Mouse (Mus musculus): ENCODE results near the gene Gm36210. TPM values are rescaled to one million over a fixed set of nuclear protein-coding genes. Genes with fewer than 3 reads are reported as not detected.
A peak's percentile ranks its signal among the peaks of the same experiment; 100 is the strongest.

Gene Gm36210
- polyA plus RNA-seq, 1 experiment from 2014 or later: not detected

DNA sequence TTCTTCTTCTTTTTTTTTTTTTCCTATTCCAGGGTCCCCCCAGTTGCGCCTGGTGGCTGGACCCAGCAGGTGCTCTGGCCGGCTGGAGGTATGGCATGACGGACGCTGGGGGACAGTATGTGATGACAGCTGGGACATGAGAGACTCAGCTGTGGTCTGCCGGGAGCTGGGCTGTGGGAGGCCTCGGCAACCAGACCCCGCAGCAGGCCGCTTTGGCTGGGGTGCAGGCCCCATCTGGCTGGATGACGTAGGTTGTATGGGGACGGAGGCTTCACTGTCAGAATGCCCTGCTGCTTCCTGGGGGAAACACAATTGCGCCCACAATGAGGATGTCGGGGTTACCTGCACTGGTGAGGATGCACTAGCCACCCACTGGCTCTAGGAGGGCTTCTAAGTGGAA lies 26.8 kb upstream of the Gm36210 start:
- H3K9me3 ChIP-seq (ENCODE audit: low read length): 0 out of 2 replicates have a peak, but pooled peaks cover 3% of the 10 kb centered on the region
- no peak for ATAC-seq

DNA sequence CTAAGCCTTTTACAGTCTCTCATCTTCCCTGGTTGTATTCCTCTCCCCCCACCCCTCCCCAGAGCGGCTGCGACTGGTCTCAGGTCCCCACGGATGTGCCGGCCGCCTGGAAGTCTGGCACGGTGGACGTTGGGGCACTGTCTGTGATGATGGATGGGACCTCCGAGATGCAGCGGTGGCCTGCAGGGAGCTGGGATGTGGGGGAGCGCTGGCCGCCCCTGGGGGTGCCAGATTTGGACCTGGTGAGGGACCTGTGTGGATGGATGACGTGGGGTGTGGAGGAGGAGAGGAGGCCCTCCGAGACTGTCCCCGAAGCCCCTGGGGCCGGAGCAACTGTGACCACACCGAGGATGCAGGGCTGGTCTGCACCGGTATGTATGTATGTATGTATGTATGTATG lies 22.0 kb upstream of the Gm36210 start:
- H3K9ac ChIP-seq (replicated peaks; ENCODE audit: low read depth): no peak overlapping the region
- H3K4me1 ChIP-seq (ENCODE audit: insufficient read depth, low read depth, low read length): peaks cover 9% of the 10 kb centered on the region
- no peaks in the 10 kb centered on the region for H3K36me3 ChIP-seq (ENCODE audit: insufficient read depth, low read length)
- H3K27ac ChIP-seq (ENCODE audit: low read length): no peak overlapping the region
- 0 out of 2 replicates have a peak, but pooled peaks cover 3% of the 10 kb centered on the region for H3K27me3 ChIP-seq (replicated peaks; ENCODE audit: insufficient read depth, low read length)
- no peak for DNase-seq (ENCODE audit: low spot score)
- 0 out of 2 replicates have a peak overlapping the region, but pooled peaks have one; percentile 12 for H3K4me3 ChIP-seq (ENCODE audit: low read depth, low read length)
- ATAC-seq: no peak
- peak overlapping the region; percentile 28; the same call in 1 of the 2 replicates for H3K4me2 ChIP-seq (replicated peaks; ENCODE audit: low read depth, low read length)
- TF ChIP-seq CTCF (IDR thresholded peaks at IDR 0.05) (no peak), EP300 (IDR thresholded peaks at IDR 0.05) (no peak)
- H3K9me3 ChIP-seq (ENCODE audit: low read length): no peaks in the 10 kb centered on the region
- whole genome bisulfite sequencing: 47% methylated on average over 15 of the region's 17 CpGs

More for the DNA sequence above, 26.8 kb upstream of the Gm36210 start:
- H3K4me2 ChIP-seq (replicated peaks; ENCODE audit: low read depth, low read length): no peak overlapping the region
- H3K27ac ChIP-seq (ENCODE audit: low read length): no peak overlapping the region
- H3K36me3 ChIP-seq (ENCODE audit: insufficient read depth, low read length): no peaks in the 10 kb centered on the region
- no peak overlapping the region for H3K9ac ChIP-seq (replicated peaks; ENCODE audit: low read depth)
- TF ChIP-seq CTCF (IDR thresholded peaks at IDR 0.05): no peak
- TF ChIP-seq EP300 (IDR thresholded peaks at IDR 0.05): no peak
- WGBS: 64% methylated on average over 12 of the region's 12 CpGs
- H3K4me3 ChIP-seq (ENCODE audit: low read depth, low read length): no peak overlapping the region
- no peak for DNase-seq (ENCODE audit: low spot score)
- H3K27me3 ChIP-seq (replicated peaks; ENCODE audit: insufficient read depth, low read length): no peaks in the 10 kb centered on the region
- H3K4me1 ChIP-seq (ENCODE audit: insufficient read depth, low read depth, low read length): no peaks in the 10 kb centered on the region

DNA sequence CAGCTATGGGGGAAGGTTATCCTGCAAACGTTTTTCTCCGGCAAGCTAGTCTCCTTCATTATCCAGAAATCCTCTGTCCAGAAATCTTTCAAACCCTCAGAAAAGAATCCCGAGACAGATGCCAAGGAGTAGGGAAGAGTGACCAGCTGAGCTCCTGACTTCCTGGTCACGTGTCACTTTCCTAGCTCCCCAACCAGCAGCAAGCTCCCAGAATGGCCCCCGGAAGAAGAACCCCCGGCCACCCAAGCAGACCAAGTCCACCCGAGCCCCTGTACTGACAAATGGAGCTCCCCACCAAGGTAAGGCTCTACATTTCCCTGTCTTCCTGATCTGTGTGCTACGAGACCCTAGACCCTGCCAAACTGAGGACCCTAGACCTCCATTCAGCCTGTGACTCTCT lies 21.4 kb upstream of the Gm36210 start:
- peak overlapping the region; percentile 28; the same call in 1 of the 2 replicates for H3K4me2 ChIP-seq (replicated peaks; ENCODE audit: low read depth, low read length)
- TF ChIP-seq EP300 (IDR thresholded peaks at IDR 0.05) (no peak), CTCF (IDR thresholded peaks at IDR 0.05) (no peak)
- WGBS: 34% methylated on average over 8 of the region's 8 CpGs
- no peaks in the 10 kb centered on the region for H3K9me3 ChIP-seq (ENCODE audit: low read length)
- ATAC-seq (no peak), DNase-seq (ENCODE audit: low spot score) (peak; percentile 50)
- peaks cover 15% of the 10 kb centered on the region for H3K4me1 ChIP-seq (ENCODE audit: insufficient read depth, low read depth, low read length)
- 0 out of 2 replicates have a peak overlapping the region, but pooled peaks have one; percentile 12 for H3K4me3 ChIP-seq (ENCODE audit: low read depth, low read length)
- H3K36me3 ChIP-seq (ENCODE audit: insufficient read depth, low read length): no peaks in the 10 kb centered on the region
- no peak overlapping the region for H3K9ac ChIP-seq (replicated peaks; ENCODE audit: low read depth)
- no peak overlapping the region for H3K27ac ChIP-seq (ENCODE audit: low read length)
- 0 out of 2 replicates have a peak, but pooled peaks cover 3% of the 10 kb centered on the region for H3K27me3 ChIP-seq (replicated peaks; ENCODE audit: insufficient read depth, low read length)

DNA sequence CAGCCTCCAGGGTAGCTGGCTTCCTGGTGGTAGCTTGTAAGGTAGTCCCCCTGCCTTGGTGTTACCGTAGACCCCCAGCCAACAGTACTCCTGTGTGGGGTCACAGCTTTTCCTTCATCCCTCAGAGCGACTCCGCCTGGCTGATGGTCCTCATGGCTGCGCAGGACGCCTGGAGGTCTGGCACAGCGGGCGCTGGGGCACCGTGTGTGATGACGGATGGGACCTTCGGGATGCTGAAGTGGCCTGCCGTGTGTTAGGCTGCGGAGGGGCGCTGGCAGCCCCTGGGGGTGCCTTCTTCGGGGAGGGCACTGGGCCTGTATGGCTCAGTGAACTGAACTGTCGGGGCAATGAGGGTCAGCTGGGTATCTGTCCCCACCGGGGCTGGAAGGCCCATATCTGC lies 20.5 kb upstream of the Gm36210 start:
- H3K27me3 ChIP-seq (replicated peaks; ENCODE audit: insufficient read depth, low read length): 0 out of 2 replicates have a peak, but pooled peaks cover 3% of the 10 kb centered on the region
- no peaks in the 10 kb centered on the region for H3K36me3 ChIP-seq (ENCODE audit: insufficient read depth, low read length)
- no peaks in the 10 kb centered on the region for H3K9me3 ChIP-seq (ENCODE audit: low read length)
- ATAC-seq (no peak), DNase-seq (ENCODE audit: low spot score) (no peak)
- H3K27ac ChIP-seq (ENCODE audit: low read length): peak overlapping the region; percentile 14; the same call in 1 of the 2 replicates
- TF ChIP-seq CTCF (IDR thresholded peaks at IDR 0.05) (no peak), EP300 (IDR thresholded peaks at IDR 0.05) (no peak)
- no peak overlapping the region for H3K4me2 ChIP-seq (replicated peaks; ENCODE audit: low read depth, low read length)
- WGBS: 75% methylated on average over 16 of the region's 16 CpGs
- H3K4me1 ChIP-seq (ENCODE audit: insufficient read depth, low read depth, low read length): peaks cover 19% of the 10 kb centered on the region
- H3K9ac ChIP-seq (replicated peaks; ENCODE audit: low read depth): no peak overlapping the region
- H3K4me3 ChIP-seq (ENCODE audit: low read depth, low read length): no peak overlapping the region

DNA sequence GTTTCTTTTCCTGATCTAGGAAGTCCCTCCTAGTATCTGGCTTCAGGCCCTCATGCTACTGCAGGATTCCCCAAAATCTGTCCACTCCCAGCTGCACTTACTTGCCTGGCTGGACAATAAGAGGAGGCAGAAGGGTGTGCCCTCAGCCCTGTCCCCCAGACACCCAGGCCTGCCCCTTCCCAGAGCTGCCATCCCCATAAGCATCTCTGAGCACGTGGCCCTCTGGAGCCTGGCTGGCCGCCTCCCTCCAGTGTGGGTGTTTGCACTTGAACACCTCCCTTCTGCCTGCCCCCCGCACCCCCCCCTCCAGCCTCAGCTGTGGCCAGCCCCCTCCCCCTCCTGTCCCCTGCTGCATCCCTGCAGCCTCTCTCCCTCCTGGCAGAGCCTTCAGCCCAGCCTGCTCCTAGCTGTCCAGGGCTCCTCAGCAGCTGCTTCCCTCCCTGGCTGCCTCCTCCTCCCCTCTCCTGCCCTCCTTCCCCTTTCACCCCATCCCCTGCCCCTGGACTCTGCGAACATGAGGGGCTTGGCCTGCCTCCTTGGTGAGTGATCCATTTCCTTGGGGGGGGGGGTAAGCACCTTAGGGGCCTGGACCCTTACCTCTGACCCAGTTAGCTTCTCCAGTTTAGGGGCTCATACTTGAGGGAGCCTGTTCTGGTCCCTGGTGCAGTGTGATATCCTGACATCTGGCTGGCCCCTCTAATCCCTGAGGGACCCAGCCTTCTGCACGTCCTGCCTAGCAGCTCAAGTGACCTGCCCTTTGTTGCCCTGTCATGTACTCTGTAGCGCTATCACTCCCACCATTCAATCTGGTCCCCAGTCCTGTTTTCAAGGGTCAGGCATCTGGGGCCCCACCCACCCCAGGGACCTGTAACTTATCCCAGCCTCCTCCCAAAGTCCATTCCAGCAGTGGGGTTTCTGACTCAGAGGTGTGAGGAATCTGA lies 19.4 kb upstream of the Gm36210 start, which contains the start of gene Ssc5d:
Gene Ssc5d (plus strand): TSS at position 345 of the 941 bp plus-strand sequence.
- Histone ChIP-seq H3K4me3 (ENCODE audit: low read depth, low read length) (no peak within 1 kb of the TSS), H3K9me3 (ENCODE audit: low read length) (no peaks in the 10 kb centered on the region), H3K36me3 (ENCODE audit: insufficient read depth, low read length) (0 out of 2 replicates have a peak, but pooled peaks cover under 1% of the 10 kb centered on the region), H3K27ac (ENCODE audit: low read length) (peak within 1 kb of the TSS; percentile 78), H3K4me2 (replicated peaks; ENCODE audit: low read depth, low read length) (peak within 1 kb of the TSS; percentile 48; the same call in 1 of the 2 replicates), H3K27me3 (replicated peaks; ENCODE audit: insufficient read depth, low read length) (0 out of 2 replicates have a peak, but pooled peaks cover 3% of the 10 kb centered on the region), H3K9ac (replicated peaks; ENCODE audit: low read depth) (no peak within 1 kb of the TSS), H3K4me1 (ENCODE audit: insufficient read depth, low read depth, low read length) (peaks cover 19% of the 10 kb centered on the region)
- no peak for TF ChIP-seq CTCF (IDR thresholded peaks at IDR 0.05)
- TF ChIP-seq EP300 (IDR thresholded peaks at IDR 0.05): no peak
- 11% methylated on average over 5 of the region's 6 CpGs for WGBS
- ATAC-seq (peak; percentile 68), DNase-seq (ENCODE audit: low spot score) (peak; percentile 76)

DNA sequence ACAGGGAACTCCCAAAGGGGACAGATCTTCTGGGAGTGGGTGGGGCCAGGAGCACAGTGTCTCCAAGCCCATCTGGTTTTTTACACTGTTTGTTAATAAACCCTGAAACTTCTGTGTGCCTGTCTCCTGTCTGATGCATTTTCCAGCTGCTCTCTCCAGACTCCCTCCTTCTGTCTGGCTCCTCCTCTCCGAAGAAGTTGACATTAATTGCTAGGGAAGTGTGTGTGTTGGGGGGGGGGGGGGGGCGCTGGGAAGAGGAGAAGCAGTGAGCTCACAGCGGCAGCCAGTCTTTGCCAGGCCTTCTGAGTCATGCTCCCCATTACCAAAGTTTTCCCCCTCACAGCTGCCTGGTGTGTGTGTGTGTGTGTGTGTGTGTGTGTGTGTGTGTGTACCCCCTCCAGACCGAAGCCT lies 18.6 kb upstream of the Gm36210 start:
- DNase-seq (ENCODE audit: low spot score): peak; percentile 96
- peak overlapping the region; percentile 48; the same call in 1 of the 2 replicates for H3K4me2 ChIP-seq (replicated peaks; ENCODE audit: low read depth, low read length)
- no peak overlapping the region for H3K9ac ChIP-seq (replicated peaks; ENCODE audit: low read depth)
- peaks cover 8% of the 10 kb centered on the region for H3K36me3 ChIP-seq (ENCODE audit: insufficient read depth, low read length)
- peak; percentile 75 for ATAC-seq
- H3K27me3 ChIP-seq (replicated peaks; ENCODE audit: insufficient read depth, low read length): 0 out of 2 replicates have a peak, but pooled peaks cover 3% of the 10 kb centered on the region
- no peaks in the 10 kb centered on the region for H3K9me3 ChIP-seq (ENCODE audit: low read length)
- TF ChIP-seq CTCF (IDR thresholded peaks at IDR 0.05) (no peak), EP300 (IDR thresholded peaks at IDR 0.05) (no peak)
- WGBS: 0% methylated on average over 2 of the region's 4 CpGs
- H3K4me3 ChIP-seq (ENCODE audit: low read depth, low read length): no peak overlapping the region
- H3K27ac ChIP-seq (ENCODE audit: low read length): peak overlapping the region; percentile 78
- H3K4me1 ChIP-seq (ENCODE audit: insufficient read depth, low read depth, low read length): peaks cover 19% of the 10 kb centered on the region

Measured in lung, postnatal 0 days (tissue).